Mouse (Mus musculus) layer of hippocampus, postnatal 25 days (tissue): ENCODE results near the gene Helz. TPM values are rescaled to one million over a fixed set of nuclear protein-coding genes. Genes with fewer than 3 reads are reported as not detected.
"Not testable (repeated sequence)": the region's sequence is repeated elsewhere in the genome, so short reads cannot be mapped to it uniquely, and the experiment has no call there.

Experiments used
- DNase-seq, 2 experiments: peaks; one replicate each; pipeline ENCODE4 v3.0.0; 2022; ENCODE audit warnings: mixed read lengths in 2 of 2, low spot score in 1 of 2; ENCODE audit errors: extremely low spot score in 1 of 2
- total RNA-seq, 2 experiments: library from RNA; stranded (reverse); gene quantifications; 2 replicates each; pipeline ENCODE4 v1.2.3; 2021

Gene Helz
- total RNA-seq, 2 experiments from 2014 or later, result 39.7 to 44.4 TPM

DNA sequence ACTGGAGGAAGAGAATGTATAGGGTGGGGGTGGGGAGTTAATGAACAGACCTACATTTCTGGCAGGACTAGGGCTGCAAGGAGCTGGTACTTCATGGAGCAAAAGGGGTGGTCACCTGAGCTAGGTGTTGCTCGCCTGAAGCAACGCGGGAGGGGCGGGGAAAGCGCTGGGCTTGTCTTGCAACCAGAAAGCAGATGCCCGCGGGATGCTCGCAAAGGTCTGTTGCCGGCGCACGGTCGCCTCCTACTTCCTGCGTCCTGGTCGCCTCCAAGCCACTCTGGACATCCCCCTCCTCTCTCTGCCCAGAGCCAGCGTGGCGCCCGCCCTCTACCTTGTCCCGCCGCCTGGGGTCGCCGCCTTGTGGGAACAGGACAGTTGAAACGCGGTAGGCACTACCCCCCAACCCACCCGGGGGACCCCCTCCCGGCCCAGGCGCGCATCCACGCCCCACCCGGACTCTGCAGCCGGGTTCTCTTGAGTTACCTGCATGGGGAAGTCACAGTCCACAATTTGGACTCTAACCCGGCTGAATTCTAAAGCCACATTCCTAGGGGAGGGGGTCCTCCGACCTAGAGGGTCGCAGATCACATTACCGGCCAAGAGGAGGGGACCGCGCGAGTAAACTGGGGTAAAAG lies 946 bp upstream of the Helz start:
- peak; percentile 7 to 10 for DNase-seq

DNA sequence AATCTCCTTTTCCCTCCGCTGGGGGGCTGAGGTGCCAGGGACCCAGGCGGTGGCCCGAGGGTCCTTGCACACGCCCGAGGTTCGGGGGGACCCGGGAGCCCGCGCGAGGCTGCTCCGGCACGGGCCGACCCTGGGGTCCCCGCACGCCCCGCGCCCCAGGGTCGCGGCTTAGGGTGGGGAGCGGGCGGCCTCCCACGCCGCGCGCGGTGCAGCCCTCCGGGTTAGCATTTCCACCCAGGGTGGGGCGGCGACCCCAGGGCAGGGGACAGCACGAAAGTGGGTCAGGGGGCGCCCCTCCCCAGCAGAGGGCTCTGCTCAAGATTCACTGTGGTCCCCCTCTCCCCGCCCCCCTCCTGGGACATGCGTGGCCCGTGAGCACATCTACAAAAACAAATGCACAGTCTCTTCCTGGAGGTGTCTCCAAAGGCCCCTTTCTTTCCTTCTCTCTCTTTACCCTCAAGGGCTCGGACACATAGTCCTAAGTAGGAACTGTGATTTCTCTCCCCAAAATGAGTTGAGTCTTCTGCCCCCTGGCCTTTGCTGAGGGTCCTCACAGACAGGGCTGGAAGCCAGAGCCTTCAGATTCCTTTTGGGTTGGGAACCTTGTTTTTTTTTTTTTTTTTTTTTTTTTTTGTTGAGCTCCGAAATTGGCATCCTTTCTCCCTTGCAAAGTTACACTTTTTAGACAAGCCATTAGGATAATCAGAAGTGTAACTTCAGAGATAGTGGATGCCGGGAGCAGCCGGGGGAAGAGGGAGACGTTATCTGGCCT lies 660 bp downstream of the Helz start:
- peak in 1 of 2 experiments; percentile 12 for DNase-seq

- DNase-seq, result no peak
Measured at GRCm38 (mm10) chr11:107559874-107560273, 12.1 kb downstream of the Helz start.

- DNase-seq, result no peak
Measured at GRCm38 (mm10) chr11:107567431-107567830, 19.7 kb downstream of the Helz start.

GRCm38 (mm10) chr11:107568466-107568995 lies 20.8 kb downstream of the Helz start:
- DNase-seq, result no peak

GRCm38 (mm10) chr11:107570891-107571290 lies 23.2 kb downstream of the Helz start:
- DNase-seq, result not testable (repeated sequence)

DNA sequence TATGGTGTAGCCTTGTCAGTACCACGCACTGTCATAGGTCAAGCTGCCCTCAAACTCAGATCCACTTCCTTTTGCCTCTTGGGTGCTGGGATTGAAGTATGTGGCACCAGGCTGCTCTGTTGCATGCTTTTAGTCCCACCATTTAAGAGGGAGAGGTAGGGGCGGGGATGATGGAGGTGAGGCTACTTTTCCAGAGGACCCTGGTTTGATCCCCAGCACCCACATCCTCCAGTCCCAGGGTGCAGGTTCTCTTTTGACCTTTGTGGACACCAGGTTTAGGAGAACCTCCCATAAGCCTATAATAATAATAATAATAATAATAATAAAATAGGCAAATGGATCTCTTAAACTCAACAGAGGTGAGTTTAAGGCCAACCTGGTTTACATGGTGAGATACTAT lies 23.6 kb downstream of the Helz start:
- DNase-seq, result no peak

DNA sequence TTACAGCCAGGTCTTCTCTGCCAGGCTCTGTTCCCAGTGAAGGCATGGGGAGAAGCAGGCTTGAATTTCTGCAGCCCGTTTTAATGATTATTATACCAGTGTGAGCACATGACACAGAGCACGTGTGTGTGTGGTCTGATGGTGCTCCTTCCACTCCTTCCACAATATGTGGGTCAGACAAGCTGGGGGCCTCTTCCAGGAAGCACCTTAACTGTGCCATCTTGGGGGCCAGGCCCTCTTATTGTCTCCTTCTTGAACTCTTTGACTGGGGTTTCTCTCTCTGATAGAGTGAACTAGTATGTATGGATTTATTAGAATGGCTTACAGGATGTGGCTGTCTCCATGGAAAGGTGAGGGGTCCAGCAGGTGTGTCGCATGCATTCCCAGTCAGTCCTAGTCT lies 24.8 kb downstream of the Helz start:
- no peak for DNase-seq

GRCm38 (mm10) chr11:107573061-107573692 lies 25.4 kb downstream of the Helz start:
- DNase-seq, result no peak

GRCm38 (mm10) chr11:107573847-107574246 lies 26.1 kb downstream of the Helz start:
- no peak for DNase-seq

GRCm38 (mm10) chr11:107574811-107575705 lies 27.3 kb downstream of the Helz start:
- no peak for DNase-seq

GRCm38 (mm10) chr11:107576186-107576585 lies 28.5 kb downstream of the Helz start:
- no peak for DNase-seq

- DNase-seq, result no peak
Measured at GRCm38 (mm10) chr11:107577400-107577799, 29.7 kb downstream of the Helz start.

GRCm38 (mm10) chr11:107578226-107578625 lies 30.5 kb downstream of the Helz start:
- no peak for DNase-seq

GRCm38 (mm10) chr11:107580786-107581185 lies 33.1 kb downstream of the Helz start:
- no peak for DNase-seq

- DNase-seq, result no peak
Measured at GRCm38 (mm10) chr11:107584660-107585451, 37.1 kb downstream of the Helz start.

- DNase-seq, result not testable (repeated sequence)
Measured at GRCm38 (mm10) chr11:107586129-107586528, 38.4 kb downstream of the Helz start.

- no peak for DNase-seq
Measured at GRCm38 (mm10) chr11:107587141-107587540, 39.4 kb downstream of the Helz start.

DNA sequence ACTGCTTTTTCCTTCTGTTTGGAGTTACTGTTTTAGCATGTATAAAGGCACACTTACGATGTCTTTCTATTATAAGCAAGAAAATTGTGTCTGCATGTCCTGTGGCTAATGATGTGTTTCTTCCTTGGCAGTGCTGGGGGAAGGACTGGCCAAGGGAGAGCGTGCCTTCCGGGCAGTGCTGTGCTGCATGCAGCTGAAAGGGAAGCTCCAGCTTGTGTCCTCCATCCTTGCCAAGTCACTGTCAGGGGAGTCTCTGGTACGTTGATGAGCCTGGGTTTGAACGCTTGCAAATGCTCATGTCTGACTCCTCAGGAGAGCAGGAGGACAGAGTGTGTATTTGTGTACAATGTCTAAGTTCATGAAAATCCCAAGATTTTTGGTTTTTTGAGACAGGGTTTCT lies 44.8 kb downstream of the Helz start:
- DNase-seq, result no peak
